Mouse (Mus musculus) forebrain, postnatal 0 days (tissue): ENCODE measurements around the gene Nfkbid. TPM values are rescaled to one million over a fixed set of nuclear protein-coding genes. Genes with fewer than 3 reads are reported as not detected.
"Not testable (repeated sequence)": the region's sequence is repeated elsewhere in the genome, so short reads cannot be mapped to it uniquely, and the experiment has no call there.

ENCODE experiments used
- ATAC-seq: fragments of 200-750 bp; cut with Nextera tagmentation; 2 replicates; pipeline ENCODE4 v1.8.0; 2017; ENCODE audit warnings: mild to moderate bottlenecking, moderate library complexity
- DNase-seq: peaks from one replicate; pipeline ENCODE4 v3.0.0-alpha.2; 2015
- H3K27ac ChIP-seq: fragments of 300-500 bp; sonication (generic); 2 replicates; pipeline ENCODE4 v1.5.1; 2014; ENCODE audit warnings: low read depth, mild to moderate bottlenecking, antibody characterized with exemption, low read length, moderate library complexity, mixed read lengths
- H3K27me3 ChIP-seq: fragments of 300-500 bp; sonication (generic); 2 replicates; pipeline ENCODE4 v1.6.1; 2014; ENCODE audit warnings: mild to moderate bottlenecking, low read length, mixed read lengths; ENCODE audit not compliant: insufficient read depth
- H3K36me3 ChIP-seq: fragments of 300-500 bp; sonication (generic); 2 replicates; pipeline ENCODE4 v1.6.1; 2014; ENCODE audit warnings: mild to moderate bottlenecking, moderate library complexity; ENCODE audit not compliant: insufficient read depth
- H3K4me1 ChIP-seq: fragments of 300-500 bp; sonication (generic); 2 replicates; pipeline ENCODE4 v1.6.1; 2014; ENCODE audit warnings: antibody characterized with exemption; ENCODE audit not compliant: insufficient read depth
- H3K4me2 ChIP-seq: fragments of 300-500 bp; sonication (generic); 2 replicates; pipeline ENCODE4 v1.6.1; 2014; ENCODE audit warnings: low read depth, mild to moderate bottlenecking, moderate library complexity
- H3K4me3 ChIP-seq: fragments of 300-500 bp; sonication (generic); 2 replicates; pipeline ENCODE4 v1.5.1; 2014; ENCODE audit warnings: low read depth, low read length, mixed read lengths
- H3K9ac ChIP-seq: fragments of 300-500 bp; sonication (generic); 2 replicates; pipeline ENCODE4 v1.6.1; 2014; ENCODE audit warnings: mild to moderate bottlenecking
- H3K9me3 ChIP-seq: fragments of 300-500 bp; sonication (generic); 2 replicates; pipeline ENCODE4 v1.6.1; 2016; ENCODE audit warnings: low read length
- CTCF ChIP-seq: sonication (generic); IDR thresholded peaks from 2 replicates; pipeline ENCODE4 v1.5.1; 2016; ENCODE audit warnings: antibody characterized with exemption, control low read depth, low read depth
- WGBS: fragments of 180-500 bp; shearing (Covaris S2); extraction: QIAGEN DNeasy Blood & Tissue Kit; methylation state at CpG from one replicate; pipeline ENCODE4 v1.1.7; 2014; 5-methylcytosine and 5-hydroxymethylcytosine counted together
- polyA plus RNA-seq: library from polyadenylated mRNA; unstranded; fragments of >200 nt; fragmentation: Nextera tagmentation; extraction: Ambion mirVana; gene quantifications from 2 replicates; pipeline ENCODE4 v1.2.1, GENCODE M21; 2015
- total RNA-seq: library from RNA; depleted of rRNA; stranded (reverse); fragments of >200 nt; gene quantifications from 2 replicates; pipeline ENCODE4 v1.2.3, GENCODE M21; 2014; rRNA removed

Nfkbid gene
- total and polyA plus RNA-seq, 2 experiments from 2014 or later = 1.7 to 3.4 TPM

- peaks cover 75% of the 10 kb centered on the region for H3K27me3 ChIP-seq
- DNase-seq (no peak), ATAC-seq (no peak)
- no peak overlapping the region for H3K4me3 ChIP-seq
- H3K27ac ChIP-seq = no peak overlapping the region
- H3K9ac ChIP-seq = no peak overlapping the region
- 23% methylated on average over 7 of the region's 7 CpGs for WGBS
- H3K9me3 ChIP-seq = no peaks in the 10 kb centered on the region
- no peaks in the 10 kb centered on the region for H3K4me1 ChIP-seq
- H3K4me2 ChIP-seq = no peak overlapping the region
- H3K36me3 ChIP-seq = no peaks in the 10 kb centered on the region
- no peak for TF ChIP-seq CTCF
Measured at GRCm38 (mm10) chr7:30463568-30463967, 42.0 kb downstream of the Nfkbid start.

GRCm38 (mm10) chr7:30463996-30464395 lies 42.5 kb downstream of the Nfkbid start:
- no peak overlapping the region for H3K9ac ChIP-seq
- H3K4me2 ChIP-seq = no peak overlapping the region
- ATAC-seq (no peak), DNase-seq (no peak)
- H3K27me3 ChIP-seq = peaks cover 71% of the 10 kb centered on the region
- no peak for TF ChIP-seq CTCF
- no peaks in the 10 kb centered on the region for H3K36me3 ChIP-seq
- no peaks in the 10 kb centered on the region for H3K9me3 ChIP-seq
- H3K27ac ChIP-seq = no peak overlapping the region
- 6% methylated on average over 4 of the region's 4 CpGs for WGBS
- H3K4me1 ChIP-seq = no peaks in the 10 kb centered on the region
- no peak overlapping the region for H3K4me3 ChIP-seq

GRCm38 (mm10) chr7:30464816-30465300 lies 43.3 kb downstream of the Nfkbid start:
- Histone ChIP-seq H3K27me3 (peaks cover 63% of the 10 kb centered on the region), H3K9me3 (no peaks in the 10 kb centered on the region), H3K9ac (no peak overlapping the region), H3K27ac (no peak overlapping the region), H3K4me1 (no peaks in the 10 kb centered on the region), H3K4me2 (no peak overlapping the region), H3K36me3 (no peaks in the 10 kb centered on the region), H3K4me3 (no peak overlapping the region)
- ATAC-seq (no peak), DNase-seq (no peak)
- WGBS = 16% methylated on average over 6 of the region's 6 CpGs
- TF ChIP-seq CTCF = no peak

- Histone ChIP-seq H3K4me2 (no peak overlapping the region), H3K9ac (no peak overlapping the region), H3K4me1 (no peaks in the 10 kb centered on the region), H3K27me3 (peaks cover 9% of the 10 kb centered on the region), H3K9me3 (no peaks in the 10 kb centered on the region), H3K36me3 (no peaks in the 10 kb centered on the region), H3K4me3 (no peak overlapping the region), H3K27ac (no peak overlapping the region)
- ATAC-seq = no peak
- 42% methylated on average over 5 of the region's 5 CpGs for WGBS
- DNase-seq = peak; percentile 48
- peak; percentile 72 for TF ChIP-seq CTCF
Measured at GRCm38 (mm10) chr7:30472411-30472810, 50.9 kb downstream of the Nfkbid start.

GRCm38 (mm10) chr7:30474999-30475398 lies 53.5 kb downstream of the Nfkbid start:
- DNase-seq (no peak), ATAC-seq (no peak)
- H3K36me3 ChIP-seq = no peaks in the 10 kb centered on the region
- 68% methylated on average over 4 of the region's 4 CpGs for WGBS
- no peaks in the 10 kb centered on the region for H3K4me1 ChIP-seq
- H3K9ac ChIP-seq = no peak overlapping the region
- no peaks in the 10 kb centered on the region for H3K9me3 ChIP-seq
- no peak for TF ChIP-seq CTCF
- no peak overlapping the region for H3K27ac ChIP-seq
- H3K4me3 ChIP-seq = no peak overlapping the region
- H3K27me3 ChIP-seq = no peaks in the 10 kb centered on the region
- H3K4me2 ChIP-seq = no peak overlapping the region

- not testable (repeated sequence) for H3K9me3 ChIP-seq, H3K27me3 ChIP-seq, H3K27ac ChIP-seq, H3K4me3 ChIP-seq, ATAC-seq, DNase-seq, H3K4me2 ChIP-seq, H3K4me1 ChIP-seq, H3K36me3 ChIP-seq, H3K9ac ChIP-seq
- 86% methylated on average over 7 of the region's 7 CpGs for WGBS
Measured at GRCm38 (mm10) chr7:30476136-30476535, 54.6 kb downstream of the Nfkbid start.

GRCm38 (mm10) chr7:30477415-30478381 lies 56.2 kb downstream of the Nfkbid start:
- Histone ChIP-seq H3K4me2 (peak overlapping the region; percentile 52), H3K9ac (peak overlapping the region; percentile 14; the same call in 1 of the 2 replicates), H3K9me3 (no peaks in the 10 kb centered on the region), H3K4me1 (no peaks in the 10 kb centered on the region), H3K4me3 (peak overlapping the region; percentile 33), H3K27ac (no peak overlapping the region), H3K27me3 (no peaks in the 10 kb centered on the region), H3K36me3 (no peaks in the 10 kb centered on the region)
- 7% methylated on average over 31 of the region's 32 CpGs for WGBS
- ATAC-seq (peak; percentile 38; the same call in 1 of the 2 replicates), DNase-seq (peak; percentile 25)
- TF ChIP-seq CTCF = no peak

Other genes starting within 250 kb of the Nfkbid start
Only the 30 nearest of the 35 such genes appear.
- gene Polr2i, start 189.8 kb upstream of the Nfkbid start, total RNA-seq = 71.0 and 80.9 TPM in 2 replicates
- 186 and 247 TPM in 2 replicates for gene Polr2i, start 189.8 kb upstream of the Nfkbid start, polyA plus RNA-seq
- 151 and 204 TPM in 2 replicates for gene Tbcb, start 189.5 kb upstream of the Nfkbid start, total RNA-seq
- 475 and 558 TPM in 2 replicates for gene Tbcb, start 189.5 kb upstream of the Nfkbid start, polyA plus RNA-seq
- gene Ovol3, start 186.0 kb upstream of the Nfkbid start, total RNA-seq = not detected in 2 replicates
- gene Ovol3, start 186.0 kb upstream of the Nfkbid start, polyA plus RNA-seq = not detected in 2 replicates
- 0.52 TPM in 1 of 2 replicates, not detected in the other for gene Thap8, start 141.6 kb upstream of the Nfkbid start, total RNA-seq
- gene Thap8, start 141.6 kb upstream of the Nfkbid start, polyA plus RNA-seq = 0.45 TPM in 2 replicates
- 2.0 and 3.2 TPM in 2 replicates for gene Wdr62, start 141.3 kb upstream of the Nfkbid start, total RNA-seq
- gene Wdr62, start 141.3 kb upstream of the Nfkbid start, polyA plus RNA-seq = 2.7 and 2.9 TPM in 2 replicates
- gene Clip3, start 130.0 kb upstream of the Nfkbid start, total RNA-seq = 105 and 108 TPM in 2 replicates
- gene Clip3, start 130.0 kb upstream of the Nfkbid start, polyA plus RNA-seq = 178 and 186 TPM in 2 replicates
- gene Alkbh6, start 113.0 kb upstream of the Nfkbid start, total RNA-seq = 70.5 and 74.1 TPM in 2 replicates
- gene Alkbh6, start 113.0 kb upstream of the Nfkbid start, polyA plus RNA-seq = 117 and 127 TPM in 2 replicates
- gene Syne4, start 106.9 kb upstream of the Nfkbid start, total RNA-seq = 5.2 and 6.5 TPM in 2 replicates
- gene Syne4, start 106.9 kb upstream of the Nfkbid start, polyA plus RNA-seq = 1.8 and 4.5 TPM in 2 replicates
- 0.52 TPM in 1 of 2 replicates, not detected in the other for gene E130208F15Rik, start 100.0 kb upstream of the Nfkbid start, total RNA-seq
- gene E130208F15Rik, start 100.0 kb upstream of the Nfkbid start, polyA plus RNA-seq = 0.31 TPM in 1 of 2 replicates, not detected in the other
- 9.8 and 14.6 TPM in 2 replicates for gene Sdhaf1, start 97.8 kb upstream of the Nfkbid start, total RNA-seq
- 18.4 and 20.7 TPM in 2 replicates for gene Sdhaf1, start 97.8 kb upstream of the Nfkbid start, polyA plus RNA-seq
- gene Lrfn3, start 59.0 kb upstream of the Nfkbid start, total RNA-seq = 25.2 and 28.0 TPM in 2 replicates
- 16.4 and 20.3 TPM in 2 replicates for gene Lrfn3, start 59.0 kb upstream of the Nfkbid start, polyA plus RNA-seq
- gene Tyrobp, start 8.0 kb upstream of the Nfkbid start, total RNA-seq = 14.5 and 25.6 TPM in 2 replicates
- 44.2 and 52.5 TPM in 2 replicates for gene Tyrobp, start 8.0 kb upstream of the Nfkbid start, polyA plus RNA-seq
- gene Hcst, start 1.9 kb upstream of the Nfkbid start, total RNA-seq = 1.1 TPM in 1 of 2 replicates, not detected in the other
- gene Hcst, start 1.9 kb upstream of the Nfkbid start, polyA plus RNA-seq = 0.41 and 0.87 TPM in 2 replicates
- 705 and 834 TPM in 2 replicates for gene Aplp1, start 23.8 kb downstream of the Nfkbid start, total RNA-seq
- 863 and 867 TPM in 2 replicates for gene Aplp1, start 23.8 kb downstream of the Nfkbid start, polyA plus RNA-seq
- gene Kirrel2, start 36.0 kb downstream of the Nfkbid start, total RNA-seq = 0.46 and 2.1 TPM in 2 replicates
- gene Kirrel2, start 36.0 kb downstream of the Nfkbid start, polyA plus RNA-seq = 0.07 and 0.11 TPM in 2 replicates
- gene Nphs1, start 36.6 kb downstream of the Nfkbid start, total RNA-seq = 0.08 TPM in 1 of 2 replicates, not detected in the other
- gene Nphs1, start 36.6 kb downstream of the Nfkbid start, polyA plus RNA-seq = 0.06 and 0.09 TPM in 2 replicates
- not detected in 2 replicates for gene Prodh2, start 71.9 kb downstream of the Nfkbid start, total RNA-seq
- not detected in 2 replicates for gene Prodh2, start 71.9 kb downstream of the Nfkbid start, polyA plus RNA-seq
- 52.4 and 58.5 TPM in 2 replicates for gene Arhgap33, start 113.3 kb downstream of the Nfkbid start, total RNA-seq
- 128 and 145 TPM in 2 replicates for gene Arhgap33, start 113.3 kb downstream of the Nfkbid start, polyA plus RNA-seq
- gene Hspb6, start 130.4 kb downstream of the Nfkbid start, total RNA-seq = 2.9 and 4.1 TPM in 2 replicates
- gene Hspb6, start 130.4 kb downstream of the Nfkbid start, polyA plus RNA-seq = 12.7 and 14.0 TPM in 2 replicates
- gene Proser3, start 130.6 kb downstream of the Nfkbid start, total RNA-seq = 9.0 and 14.8 TPM in 2 replicates
- gene Proser3, start 130.6 kb downstream of the Nfkbid start, polyA plus RNA-seq = 2.2 and 3.8 TPM in 2 replicates
- 16.0 and 19.2 TPM in 2 replicates for gene Lin37, start 138.1 kb downstream of the Nfkbid start, total RNA-seq
- 49.5 and 53.0 TPM in 2 replicates for gene Lin37, start 138.1 kb downstream of the Nfkbid start, polyA plus RNA-seq
- gene U2af1l4, start 141.6 kb downstream of the Nfkbid start, total RNA-seq = 48.8 and 74.3 TPM in 2 replicates
- 117 and 129 TPM in 2 replicates for gene U2af1l4, start 141.6 kb downstream of the Nfkbid start, polyA plus RNA-seq
- gene Gm49396, start 141.6 kb downstream of the Nfkbid start, total RNA-seq = 5.5 and 9.9 TPM in 2 replicates
- 3.4 and 5.3 TPM in 2 replicates for gene Gm49396, start 141.6 kb downstream of the Nfkbid start, polyA plus RNA-seq
- gene Psenen, start 141.9 kb downstream of the Nfkbid start, total RNA-seq = 70.9 and 90.7 TPM in 2 replicates
- gene Psenen, start 141.9 kb downstream of the Nfkbid start, polyA plus RNA-seq = 141 and 161 TPM in 2 replicates
- gene Igflr1, start 143.7 kb downstream of the Nfkbid start, total RNA-seq = 1.2 TPM in 1 of 2 replicates, not detected in the other
- 2.3 and 3.2 TPM in 2 replicates for gene Igflr1, start 143.7 kb downstream of the Nfkbid start, polyA plus RNA-seq
- 31.2 and 31.5 TPM in 2 replicates for gene Kmt2b, start 167.0 kb downstream of the Nfkbid start, total RNA-seq
- gene Kmt2b, start 167.0 kb downstream of the Nfkbid start, polyA plus RNA-seq = 3.8 and 5.2 TPM in 2 replicates
- gene Zbtb32, start 177.2 kb downstream of the Nfkbid start, total RNA-seq = not detected in 2 replicates
- gene Zbtb32, start 177.2 kb downstream of the Nfkbid start, polyA plus RNA-seq = 0.08 and 0.17 TPM in 2 replicates
- gene Upk1a, start 191.1 kb downstream of the Nfkbid start, total RNA-seq = 0.29 and 0.38 TPM in 2 replicates
- 0.42 and 0.62 TPM in 2 replicates for gene Upk1a, start 191.1 kb downstream of the Nfkbid start, polyA plus RNA-seq
- 292 and 602 TPM in 2 replicates for gene Cox6b1, start 204.4 kb downstream of the Nfkbid start, total RNA-seq
- gene Cox6b1, start 204.4 kb downstream of the Nfkbid start, polyA plus RNA-seq = 1,225 and 1,355 TPM in 2 replicates
- not detected in 2 replicates for gene Etv2, start 214.1 kb downstream of the Nfkbid start, total RNA-seq
- not detected in 2 replicates for gene Etv2, start 214.1 kb downstream of the Nfkbid start, polyA plus RNA-seq